9 mouse cellular contexts compared by ENCODE assay signal in genomic region chr1:193242238-193242637, GRCm38 (mm10). TPM values are rescaled to one million over a fixed set of nuclear protein-coding genes. Genes with fewer than 3 reads are reported as not detected.
DNase-seq lines count a peak whose midpoint lies in the region; ATAC-seq and TF ChIP-seq lines count a peak whose summit lies in the region.
"Had no signal": no experiment of that assay in that cellular context is flagged by ENCODE, and none has a peak within 500 bp of the region (broad histone marks: within the 10 kb centered on the region; RNA-seq: fewer than 3 reads in every experiment).

No protein-coding gene starts in this region.

- peak; percentile 38; the same call in 1 of the 2 replicates for ATAC-seq in forebrain, embryonic 13.5 days
- peak; percentile 82; the same call in 1 of the 2 replicates for ATAC-seq in lung, embryonic 14.5 days (ENCODE audit: insufficient read depth)

- no peak overlapping the region for H3K9ac ChIP-seq in forebrain, embryonic 13.5 days
- H3K9ac ChIP-seq in lung, embryonic 14.5 days = no peak overlapping the region
- H3K9ac ChIP-seq: limb, embryonic 15.5 days had no signal

- DNase-seq in forebrain, embryonic 10.5 days (ENCODE audit: extremely low spot score, low spot score) = no peak
- DNase-seq in adrenal gland, postnatal 36 days = peak; percentile 64
- peak; percentile 91 for DNase-seq in gastrocnemius, adult 18-20 months (ENCODE audit: low spot score)
- DNase-seq in layer of hippocampus, adult 8-10 months (ENCODE audit: low spot score in 2 of 2) = peak; percentile 93
- peak; percentile 79 for DNase-seq in lung, embryonic 14.5 days
- peak; percentile 89 for DNase-seq in skeletal muscle tissue, adult 2 months (ENCODE audit: low read depth, low spot score)
- no peak for DNase-seq in neural tube, embryonic 10.5 days (ENCODE audit: extremely low spot score, low spot score)

- no peaks in the 10 kb centered on the region for H3K9me3 ChIP-seq in forebrain, embryonic 13.5 days (replicated peaks)
- no peaks in the 10 kb centered on the region for H3K9me3 ChIP-seq in forebrain, embryonic 10.5 days
- no peaks in the 10 kb centered on the region for H3K9me3 ChIP-seq in lung, embryonic 14.5 days (ENCODE audit: low read depth, low read length)
- H3K9me3 ChIP-seq: limb, embryonic 15.5 days had no signal

- H3K4me2 ChIP-seq in forebrain, embryonic 13.5 days = no peak overlapping the region
- H3K4me2 ChIP-seq in lung, embryonic 14.5 days = no peak overlapping the region
- H3K4me2 ChIP-seq: limb, embryonic 15.5 days had no signal

- 75% methylated on average over 8 of the region's 8 CpGs for WGBS in forebrain, embryonic 13.5 days
- 87% methylated on average over 8 of the region's 8 CpGs for WGBS in forebrain, embryonic 10.5 days
- 57% methylated on average over 8 of the region's 8 CpGs for WGBS in lung, embryonic 14.5 days

- H3K27me3 ChIP-seq in forebrain, embryonic 13.5 days = no peaks in the 10 kb centered on the region
- H3K27me3 ChIP-seq in forebrain, embryonic 10.5 days (ENCODE audit: poor library complexity, severe bottlenecking) = no peaks in the 10 kb centered on the region
- H3K27me3 ChIP-seq in lung, embryonic 14.5 days (ENCODE audit: insufficient read depth, low read length) = no peaks in the 10 kb centered on the region
- H3K27me3 ChIP-seq: limb, embryonic 15.5 days had no signal

- H3K27ac ChIP-seq in forebrain, embryonic 13.5 days = no peak overlapping the region
- no peak overlapping the region for H3K27ac ChIP-seq in forebrain, embryonic 10.5 days
- H3K27ac ChIP-seq in lung, embryonic 14.5 days (ENCODE audit: low read depth) = no peak overlapping the region
- H3K27ac ChIP-seq: limb, embryonic 15.5 days had no signal

- H3K36me3 ChIP-seq in forebrain, embryonic 13.5 days (ENCODE audit: poor library complexity, severe bottlenecking) = no peaks in the 10 kb centered on the region
- H3K36me3 ChIP-seq in forebrain, embryonic 10.5 days (replicated peaks) = no peaks in the 10 kb centered on the region
- no peaks in the 10 kb centered on the region for H3K36me3 ChIP-seq in lung, embryonic 14.5 days (ENCODE audit: insufficient read depth)
- H3K36me3 ChIP-seq: limb, embryonic 15.5 days had no signal

- TF ChIP-seq CTCF in lung, embryonic 14.5 days (IDR thresholded peaks at IDR 0.05; ENCODE audit: low read depth) = no peak

- no peak overlapping the region for H3K4me3 ChIP-seq in forebrain, embryonic 13.5 days
- no peak overlapping the region for H3K4me3 ChIP-seq in forebrain, embryonic 10.5 days
- H3K4me3 ChIP-seq in lung, embryonic 14.5 days (ENCODE audit: low read depth, low read length) = no peak overlapping the region
- H3K4me3 ChIP-seq: limb, embryonic 15.5 days had no signal

- 0 out of 2 replicates have a peak, but pooled peaks cover 4% of the 10 kb centered on the region for H3K4me1 ChIP-seq in forebrain, embryonic 13.5 days
- H3K4me1 ChIP-seq in forebrain, embryonic 10.5 days = 0 out of 2 replicates have a peak, but pooled peaks cover 5% of the 10 kb centered on the region
- H3K4me1 ChIP-seq in lung, embryonic 14.5 days (ENCODE audit: insufficient read depth) = no peaks in the 10 kb centered on the region
- H3K4me1 ChIP-seq: limb, embryonic 15.5 days had no signal

RNA-seq across cellular contexts. Expression of gene Hsd11b1, which starts 21.6 kb away (rescaled TPM):
- polyA plus RNA-seq in forebrain, embryonic 13.5 days (2015; fragmentation: Nextera tagmentation; extraction: Ambion mirVana) = 0.17 TPM in 1 of 2 replicates, not detected in the other
- 0.12 and 0.14 TPM in 2 replicates for polyA plus RNA-seq in forebrain, embryonic 10.5 days (2016; fragmentation: Nextera tagmentation; extraction: Ambion mirVana)
- 100 to 1,000 TPM; 102 to 117 TPM for total RNA-seq in adrenal gland, postnatal 36 days (2021)
- 1 to 10 TPM; 5.3 to 9.5 TPM for total RNA-seq in gastrocnemius, adult 18-20 months (2021)
- 10 to 100 TPM; 36.3 to 42.8 (median 37.7) TPM for total RNA-seq in layer of hippocampus, adult 8-10 months (2022)
- 1.6 and 2.1 TPM in 2 replicates for polyA plus RNA-seq in lung, embryonic 14.5 days (2014; fragmentation: Nextera tagmentation; extraction: Ambion mirVana)

RNA-seq across cellular contexts. Expression of gene G0s2, which starts 30.8 kb away (rescaled TPM):
- polyA plus RNA-seq in forebrain, embryonic 13.5 days (2015; fragmentation: Nextera tagmentation; extraction: Ambion mirVana) = 4.4 and 6.1 TPM in 2 replicates
- polyA plus RNA-seq in forebrain, embryonic 10.5 days (2016; fragmentation: Nextera tagmentation; extraction: Ambion mirVana) = 5.6 and 6.1 TPM in 2 replicates
- total RNA-seq in adrenal gland, postnatal 36 days (2021) = 100 to 1,000 TPM; 117 to 162 TPM
- 10 to 100 TPM; 10.7 to 19.6 TPM for total RNA-seq in gastrocnemius, adult 18-20 months (2021)
- 1 to 10 TPM; 6.5 to 9.9 (median 8.2) TPM for total RNA-seq in layer of hippocampus, adult 8-10 months (2022)
- 49.0 and 67.3 TPM in 2 replicates for polyA plus RNA-seq in lung, embryonic 14.5 days (2014; fragmentation: Nextera tagmentation; extraction: Ambion mirVana)

RNA-seq across cellular contexts. Expression of gene Lamb3, which starts 34.7 kb away (rescaled TPM):
- polyA plus RNA-seq in forebrain, embryonic 13.5 days (2015; fragmentation: Nextera tagmentation; extraction: Ambion mirVana) = 0.32 and 0.55 TPM in 2 replicates
- 0.14 and 0.20 TPM in 2 replicates for polyA plus RNA-seq in forebrain, embryonic 10.5 days (2016; fragmentation: Nextera tagmentation; extraction: Ambion mirVana)
- 1 to 10 TPM; 2.1 to 3.0 TPM for total RNA-seq in adrenal gland, postnatal 36 days (2021)
- 1 to 10 TPM; 2.4 to 3.2 TPM for total RNA-seq in gastrocnemius, adult 18-20 months (2021)
- total RNA-seq in layer of hippocampus, adult 8-10 months (2022) = 1 to 10 TPM in 2 of 4 experiments, under 1 TPM in 2; 0.70 to 2.4 (median 1.5) TPM
- 24.4 and 24.7 TPM in 2 replicates for polyA plus RNA-seq in lung, embryonic 14.5 days (2014; fragmentation: Nextera tagmentation; extraction: Ambion mirVana)

RNA-seq across cellular contexts. Expression of gene Traf3ip3, which starts 40.7 kb away (rescaled TPM):
- polyA plus RNA-seq in forebrain, embryonic 13.5 days (2015; fragmentation: Nextera tagmentation; extraction: Ambion mirVana) = 0.58 and 1.0 TPM in 2 replicates
- 1.5 and 2.0 TPM in 2 replicates for polyA plus RNA-seq in forebrain, embryonic 10.5 days (2016; fragmentation: Nextera tagmentation; extraction: Ambion mirVana)
- 1 to 10 TPM in 1 of 2 experiments, under 1 TPM in 1; 0.95 to 2.1 TPM for total RNA-seq in adrenal gland, postnatal 36 days (2021)
- total RNA-seq in gastrocnemius, adult 18-20 months (2021) = 1 to 10 TPM in 1 of 2 experiments, under 1 TPM in 1; 0.55 to 1.9 TPM
- total RNA-seq in layer of hippocampus, adult 8-10 months (2022) = 1 to 10 TPM; 1.2 to 8.0 (median 5.2) TPM
- 1.9 and 4.1 TPM in 2 replicates for polyA plus RNA-seq in lung, embryonic 14.5 days (2014; fragmentation: Nextera tagmentation; extraction: Ambion mirVana)

Comparison
In these comparisons a context has a peak if more than half of its experiments do, and no peak if none do; other contexts are left out.
1. DNase-seq: peak in adrenal gland, postnatal 36 days (2 of 2), gastrocnemius, adult 18-20 months (single experiment), layer of hippocampus, adult 8-10 months (2 of 2), lung, embryonic 14.5 days (single experiment) and skeletal muscle tissue, adult 2 months (single experiment); none in forebrain, embryonic 10.5 days (single experiment) and neural tube, embryonic 10.5 days (single experiment).
2. RNA of gene G0s2, which starts 30.8 kb away (total RNA-seq): 117 to 162 TPM in adrenal gland, postnatal 36 days; 10.7 to 19.6 TPM in gastrocnemius, adult 18-20 months and 6.5 to 9.9 TPM in layer of hippocampus, adult 8-10 months; every median in the first group is over 4 times any median in the second.